Mouse (Mus musculus) kidney, adult 9 months (tissue): ENCODE measurements around the gene Fam169b.
A peak's percentile ranks its signal among the peaks of the same experiment; 100 is the strongest.

ENCODE experiments used
- DNase-seq: peaks from one replicate; pipeline ENCODE4 v3.0.0; 2022

Gene Fam169b

DNA sequence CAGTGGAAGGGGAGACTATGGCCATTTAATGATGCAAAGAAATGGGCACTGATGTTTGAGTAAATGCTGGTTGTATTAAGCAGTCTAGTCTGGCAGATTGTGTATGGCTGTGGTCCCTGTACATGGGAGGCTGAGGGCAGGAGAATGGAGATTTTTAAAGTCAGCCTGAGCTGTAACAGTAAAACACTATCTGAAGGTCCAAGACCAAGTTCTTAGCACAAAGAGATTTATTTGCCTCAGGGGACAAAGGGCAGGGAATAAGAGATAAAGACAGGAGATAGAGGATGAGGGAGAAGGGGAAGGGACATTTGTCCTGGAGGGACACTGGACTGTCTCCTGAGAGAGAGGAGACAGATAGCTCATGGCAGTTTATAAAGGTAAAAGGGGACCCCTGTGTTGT lies at the start of gene Fam169b:
Fam169b (plus strand) TSS at position 325 of the 400 bp plus-strand sequence.
- no peak for DNase-seq

- no peak for DNase-seq
Observed at GRCm38 (mm10) chr7:68224006-68224405, 49.6 kb upstream of the Fam169b start.

GRCm38 (mm10) chr7:68225427-68226054 lies 48.1 kb upstream of the Fam169b start:
- no peak for DNase-seq

- DNase-seq: no peak
Observed at GRCm38 (mm10) chr7:68227021-68227420, 46.6 kb upstream of the Fam169b start.

- DNase-seq: no peak
Observed at GRCm38 (mm10) chr7:68227621-68228020, 46.0 kb upstream of the Fam169b start.

DNA sequence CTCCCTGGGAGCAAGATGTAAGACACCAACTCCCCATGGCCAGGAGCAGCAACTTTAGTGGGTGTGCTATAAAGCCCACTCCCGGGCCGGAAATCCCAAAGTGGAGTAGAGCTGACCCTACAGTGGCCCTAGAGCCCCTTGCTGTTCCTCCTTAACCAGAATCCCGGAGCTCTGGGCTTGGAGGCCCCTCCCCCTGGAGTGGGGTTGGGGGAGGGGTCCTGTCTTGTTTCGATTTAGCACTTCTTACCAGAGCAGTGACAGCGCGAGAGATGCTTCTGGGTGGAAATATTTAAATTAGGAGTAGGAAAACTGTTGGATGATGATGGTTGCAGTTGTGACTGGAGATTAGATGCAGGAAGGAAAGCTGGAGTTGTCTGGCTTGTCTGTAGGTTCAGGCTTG lies 45.1 kb upstream of the Fam169b start:
- DNase-seq: no peak

DNA sequence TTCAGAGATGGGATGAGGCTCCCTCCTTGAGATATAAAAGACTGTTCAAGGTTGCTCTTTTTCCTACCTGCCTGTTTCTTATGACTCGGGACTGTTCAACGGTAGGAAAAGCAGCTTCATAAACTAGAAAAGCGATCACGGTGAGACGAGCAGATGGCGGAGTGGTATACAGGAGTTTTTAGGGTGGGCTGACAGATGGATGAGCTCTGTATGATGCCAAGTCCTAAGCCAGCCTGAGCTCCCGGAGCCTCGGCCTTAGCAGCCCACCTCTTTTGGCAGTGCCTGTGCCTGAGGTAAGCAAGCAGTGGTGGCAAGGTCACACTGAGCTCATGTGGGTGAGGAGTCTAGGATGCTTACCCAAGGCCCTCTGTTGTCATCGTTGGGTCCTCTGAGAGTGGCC lies 42.8 kb upstream of the Fam169b start:
- no peak for DNase-seq

DNA sequence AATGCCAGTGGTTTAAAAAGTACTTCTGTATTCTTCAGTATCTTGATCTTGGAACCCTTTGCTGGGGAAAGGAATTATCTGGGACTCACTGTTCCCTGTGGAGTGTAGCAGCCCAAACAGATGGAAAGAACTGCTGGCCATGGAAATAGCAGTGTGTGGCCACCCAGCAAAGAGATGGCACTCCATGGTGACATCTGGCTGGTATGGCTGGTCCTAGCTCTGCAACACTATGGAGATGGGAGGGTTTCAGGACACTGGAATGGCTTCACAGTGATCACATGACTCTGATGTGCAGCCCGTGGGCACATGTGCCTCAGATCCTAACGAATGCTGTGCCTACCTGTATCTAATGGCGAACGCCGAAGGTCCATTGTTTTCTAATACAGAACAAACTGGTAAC lies 41.1 kb upstream of the Fam169b start:
- no peak for DNase-seq

DNA sequence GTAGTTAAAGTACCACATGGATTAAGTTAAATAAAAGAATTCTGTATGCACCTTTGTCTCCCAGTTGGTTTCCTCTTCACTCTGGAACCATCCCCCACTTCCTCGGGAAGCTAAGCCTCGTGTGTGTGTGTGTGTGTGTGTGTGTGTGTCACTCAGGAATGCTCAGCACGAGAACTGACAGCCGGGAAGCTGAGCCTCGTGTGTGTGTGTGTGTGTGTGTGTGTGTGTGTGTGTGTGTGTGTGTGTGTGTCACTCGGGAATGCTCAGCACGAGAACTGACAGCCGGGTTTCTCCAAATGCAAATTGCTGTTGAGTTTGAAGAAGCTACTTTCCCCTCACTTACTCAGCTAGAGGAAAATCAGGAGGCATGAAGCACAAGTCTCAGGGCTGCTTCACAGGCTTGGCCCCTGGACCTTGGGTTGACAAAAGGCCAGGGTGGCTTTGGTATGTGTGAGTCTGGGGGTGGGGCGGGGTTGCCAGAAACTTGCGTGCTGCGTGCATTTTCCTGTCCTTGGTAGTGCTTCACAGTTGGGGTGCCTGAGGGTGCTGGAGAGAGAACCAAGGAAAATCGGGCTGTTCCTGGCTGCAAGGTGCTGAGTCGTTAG lies 39.9 kb upstream of the Fam169b start:
- DNase-seq: peak; percentile 61

DNA sequence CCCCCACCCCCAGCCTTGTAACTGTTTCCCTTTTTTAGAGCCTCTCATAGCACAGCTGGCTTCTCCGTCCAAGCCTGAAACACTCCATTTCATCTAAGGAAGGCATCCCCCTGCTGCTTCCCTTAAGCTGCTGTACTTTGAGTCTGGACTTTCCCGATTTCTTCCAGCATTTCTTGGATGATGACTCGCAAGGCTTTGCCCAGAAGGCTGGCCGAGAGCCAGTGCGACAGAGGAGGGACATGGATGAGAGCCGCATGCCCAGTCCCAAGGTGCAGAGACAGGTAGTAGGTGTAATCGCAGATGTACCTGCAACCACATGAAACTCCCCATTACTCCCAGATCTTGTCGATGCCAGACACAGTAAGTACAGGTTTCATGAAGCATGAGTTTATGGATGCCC lies 36.8 kb upstream of the Fam169b start:
- peak; percentile 53 for DNase-seq

DNA sequence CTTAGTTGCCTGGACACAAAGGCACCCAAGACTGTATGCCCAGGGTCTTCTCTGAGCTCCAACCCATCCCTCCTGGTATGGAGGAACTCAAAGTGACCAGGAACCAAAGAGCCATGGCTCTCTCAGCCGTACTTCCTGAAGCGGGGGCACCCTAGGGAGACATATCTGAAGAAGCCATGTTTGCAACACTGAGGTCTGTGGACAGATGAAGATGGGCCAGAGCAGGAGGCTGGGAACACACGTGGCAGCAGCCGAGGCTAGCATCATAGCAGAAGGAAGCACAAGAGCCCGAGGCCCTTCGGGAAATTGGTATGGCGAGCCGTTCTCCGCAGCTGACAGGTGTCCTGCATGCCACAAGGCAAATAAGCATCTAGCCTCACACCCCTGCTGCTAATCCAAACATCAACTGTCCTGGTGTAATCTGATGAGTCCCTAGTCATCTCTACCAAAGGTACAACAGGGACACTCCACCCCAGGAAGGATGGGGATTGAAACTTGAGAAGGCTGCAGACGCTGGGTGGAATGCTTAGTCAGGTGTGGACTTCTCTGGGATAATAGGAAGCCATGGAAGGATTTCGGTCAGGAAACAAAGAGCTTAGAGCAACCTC lies 34.3 kb upstream of the Fam169b start:
- DNase-seq: no peak

GRCm38 (mm10) chr7:68241205-68241604 lies 32.4 kb upstream of the Fam169b start:
- DNase-seq: peak; percentile 66

DNA sequence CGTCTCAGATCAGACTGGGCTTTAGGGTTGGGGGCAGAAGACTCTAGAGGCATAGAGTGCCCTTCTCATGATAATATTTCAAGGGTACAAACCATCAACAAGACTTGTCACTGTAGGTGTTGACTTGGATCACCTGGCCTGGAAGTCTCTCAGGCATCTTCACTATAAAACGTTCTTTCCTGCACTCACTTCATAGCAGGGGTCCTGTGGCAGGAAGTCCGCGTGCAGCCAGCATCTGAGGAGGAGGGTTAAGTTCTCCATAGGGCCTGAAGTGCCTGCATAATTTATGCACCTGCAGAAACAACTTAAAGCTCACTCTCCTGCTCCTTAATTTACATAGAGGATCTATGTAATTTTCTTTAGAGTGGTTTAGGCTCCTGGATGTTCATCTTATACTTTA lies 28.0 kb upstream of the Fam169b start:
- DNase-seq: no peak

DNA sequence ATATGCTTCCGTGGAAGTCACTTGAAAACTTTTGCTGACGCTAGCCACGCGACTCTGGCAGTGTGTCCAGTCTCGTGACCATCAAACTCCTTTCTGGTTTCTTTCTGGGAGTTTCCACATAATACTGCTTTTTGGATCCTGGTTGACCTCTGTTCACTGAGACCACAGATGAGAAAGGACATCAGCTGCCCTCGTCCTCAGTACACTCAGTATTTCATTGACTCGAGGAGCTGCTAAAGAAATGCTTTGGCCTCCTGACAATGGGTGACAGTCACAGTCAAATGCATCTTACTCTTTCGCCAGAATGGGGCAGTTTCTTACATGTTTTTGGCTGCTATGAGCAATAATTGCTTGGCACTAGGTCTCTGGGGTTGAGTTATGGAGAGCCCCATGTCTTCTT lies 27.4 kb upstream of the Fam169b start:
- no peak for DNase-seq

DNA sequence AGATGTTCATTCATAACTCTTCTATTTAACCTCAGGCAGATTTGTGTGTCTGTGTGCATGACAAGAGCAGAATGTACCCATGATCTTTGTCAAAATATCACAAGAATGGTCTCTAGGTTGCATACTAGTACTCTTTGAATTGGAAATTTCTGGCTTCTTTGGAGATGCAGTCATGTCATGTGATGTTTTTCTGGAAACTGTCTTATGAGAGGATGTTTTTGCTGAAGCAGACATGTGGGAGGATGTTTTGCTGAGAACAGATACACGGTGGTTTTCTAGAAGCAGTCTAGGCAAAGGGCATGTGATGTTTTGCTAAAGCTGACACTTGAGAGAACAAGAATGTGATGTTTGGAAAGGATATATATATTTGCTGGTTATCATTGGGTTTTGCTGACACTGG lies 23.2 kb upstream of the Fam169b start:
- no peak for DNase-seq

DNA sequence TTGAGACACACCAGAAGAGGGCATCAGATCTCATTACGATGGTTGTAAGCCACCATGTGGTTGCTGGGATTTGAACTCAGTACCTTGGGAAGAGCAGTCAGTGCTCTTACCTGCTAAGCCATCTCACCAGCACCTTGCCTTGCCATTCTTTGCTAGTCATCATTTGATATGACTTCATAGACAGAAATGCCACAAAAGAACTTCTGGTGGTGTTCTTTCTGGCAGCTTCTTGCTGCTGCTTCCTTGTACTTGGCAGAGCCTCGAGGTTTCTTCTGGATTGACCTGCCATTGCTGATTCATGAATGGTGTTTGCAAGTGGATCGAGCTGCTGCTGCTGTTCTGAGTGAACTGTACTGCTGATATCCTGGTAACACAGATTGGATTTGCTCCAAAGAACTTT lies 22.7 kb upstream of the Fam169b start:
- DNase-seq: no peak

- no peak for DNase-seq
Observed at GRCm38 (mm10) chr7:68257767-68258166, 15.9 kb upstream of the Fam169b start.

DNA sequence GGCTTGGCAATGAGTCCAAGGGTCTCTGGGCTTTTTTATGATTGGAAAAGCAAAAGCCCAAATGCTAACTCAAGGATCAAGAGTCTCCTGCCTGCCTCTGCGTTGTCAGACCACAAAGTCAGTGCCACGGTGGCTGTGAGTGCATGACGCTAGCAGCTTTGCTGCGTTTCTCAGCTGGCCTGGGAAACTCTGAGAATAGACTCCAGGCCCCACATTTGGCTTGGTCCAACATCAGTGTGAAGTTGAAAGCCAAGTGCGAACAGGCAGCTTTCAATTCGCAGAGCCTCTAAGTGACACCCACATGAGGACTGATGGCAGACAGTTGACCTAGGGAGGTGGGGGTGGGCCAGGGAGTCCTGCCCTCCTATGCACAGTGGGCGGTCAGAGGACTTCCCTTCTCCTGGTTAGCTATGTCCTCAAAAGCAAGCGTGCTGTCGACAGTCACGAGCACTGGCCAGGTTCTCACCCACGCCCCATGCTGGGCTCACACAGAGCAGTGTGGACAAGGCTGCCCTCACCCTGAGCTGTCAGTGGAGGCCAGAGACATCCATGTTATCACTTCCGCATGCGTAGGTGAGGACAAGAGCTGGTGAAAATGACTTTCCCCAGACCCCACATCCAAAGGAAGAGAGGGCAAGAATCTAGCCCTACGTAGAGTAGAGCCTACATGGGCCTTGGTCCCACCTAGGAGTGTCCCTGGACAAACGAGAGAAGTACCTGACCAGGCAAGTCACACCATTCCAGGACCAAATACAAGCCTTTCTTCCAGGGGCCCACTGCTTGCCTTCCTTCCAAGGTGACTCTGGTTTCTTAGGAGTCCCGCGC lies 15.1 kb upstream of the Fam169b start:
- no peak for DNase-seq

DNA sequence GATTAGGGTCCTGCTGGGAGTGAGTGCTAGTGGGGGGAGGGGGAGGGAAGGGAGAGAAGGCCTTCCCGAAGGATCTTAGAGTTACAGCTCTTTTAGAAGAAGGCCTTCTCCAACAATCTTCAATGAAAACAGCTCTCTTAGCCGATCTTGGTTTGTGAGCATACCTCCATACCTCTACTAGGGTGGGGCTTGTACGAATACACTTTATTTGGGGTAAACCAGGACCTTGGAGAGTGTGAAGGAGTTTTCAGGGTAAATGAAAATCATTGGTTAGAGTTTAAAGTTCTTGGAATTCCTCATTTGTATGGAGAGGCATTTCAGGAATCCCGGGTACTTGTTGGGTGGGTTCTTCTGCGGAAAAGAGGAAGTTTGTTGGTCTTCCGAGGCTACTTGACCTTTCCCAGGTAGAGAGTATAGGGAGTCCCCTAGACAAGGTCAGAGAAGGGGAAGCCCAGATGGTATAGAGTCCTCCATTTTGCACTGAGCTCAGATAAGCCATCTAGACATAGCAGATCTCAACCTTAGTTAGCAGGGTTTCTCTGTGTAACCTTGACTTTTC lies 14.0 kb upstream of the Fam169b start:
- DNase-seq: no peak

DNA sequence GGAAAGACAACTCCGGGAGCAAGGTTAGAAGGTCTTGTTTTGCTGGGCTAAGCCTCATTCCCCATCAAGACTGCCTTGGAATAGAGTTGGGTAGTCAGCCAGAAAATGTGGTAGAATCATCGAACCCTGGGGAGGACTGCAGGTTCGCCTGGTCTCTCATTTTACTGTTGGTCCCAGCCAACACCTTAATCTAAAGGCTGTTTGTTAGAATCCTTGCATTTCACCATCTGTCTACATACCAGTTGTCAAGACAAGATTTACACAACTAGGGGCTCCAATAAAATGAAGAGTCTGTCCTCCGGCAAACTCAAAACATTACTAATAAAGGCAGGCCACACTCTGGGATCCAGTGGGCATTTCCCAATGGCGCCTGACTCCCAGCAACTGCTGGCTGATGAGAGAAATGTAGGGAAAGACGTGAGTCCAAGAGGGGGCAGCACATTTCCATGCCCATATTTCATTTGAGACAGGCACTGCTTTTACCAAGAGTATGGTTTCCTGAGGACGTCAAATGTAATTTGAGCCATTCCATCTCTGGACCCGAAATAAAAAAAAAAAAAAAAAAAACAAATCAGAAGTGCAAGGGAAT lies 10.9 kb upstream of the Fam169b start:
- DNase-seq: no peak

DNA sequence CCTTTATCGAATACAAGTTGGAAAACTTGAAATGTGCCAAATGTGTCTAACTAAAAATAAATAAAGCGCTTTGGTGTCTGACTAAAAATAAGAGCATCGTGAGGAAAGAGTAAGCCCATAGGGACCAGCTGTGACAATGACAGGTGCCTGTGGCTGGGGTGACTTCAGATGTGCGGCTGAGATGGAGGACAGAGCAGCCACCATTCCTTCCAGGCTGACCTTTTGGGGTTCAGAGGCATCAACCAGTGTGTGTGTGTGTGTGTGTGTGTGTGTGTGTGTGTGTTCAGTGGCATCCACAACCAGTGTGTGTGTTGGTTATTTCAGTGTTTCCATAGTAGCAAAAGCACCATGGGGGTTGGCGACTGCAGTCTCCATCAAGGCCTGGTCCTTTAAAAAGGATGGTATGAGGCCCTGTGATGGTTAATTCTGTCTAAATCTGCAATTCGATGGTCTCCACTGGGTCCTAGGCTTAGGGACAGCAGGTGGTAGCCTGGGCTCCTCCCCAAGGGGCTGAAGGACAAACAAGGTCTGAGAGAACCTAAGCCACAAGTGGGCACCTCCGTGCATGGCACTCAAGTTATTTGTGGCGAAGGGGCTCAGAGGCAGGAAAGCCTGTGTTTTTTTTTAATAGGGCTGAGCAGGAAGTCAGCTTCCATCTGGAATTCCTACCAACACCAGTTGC lies 10.2 kb upstream of the Fam169b start:
- no peak for DNase-seq

- peak; percentile 86 for DNase-seq
Observed at GRCm38 (mm10) chr7:68264028-68264453, 9.6 kb upstream of the Fam169b start, which contains the start of gene Pgpep1l. TSS of gene Pgpep1l (minus strand) at chr7:68264233.
